Mouse (Mus musculus): Measurements from ENCODE around the gene Fhl4.

Gene Fhl4

GRCm38 (mm10) chr10:85102247-85103084 is at the start of gene Fhl4, which contains the start of gene Tmem263:
Gene Fhl4 (minus strand): TSS chr10:85102495.
Gene Tmem263 (plus strand): TSS chr10:85102627.
- peak; percentile 82 for DNase-seq

GRCm38 (mm10) chr10:85149226-85149625 is 46.9 kb upstream of the Fhl4 start:
- no peak for DNase-seq

GRCm38 (mm10) chr10:85146282-85146681 is 44.0 kb upstream of the Fhl4 start:
- no peak for DNase-seq

- DNase-seq, result no peak
Measured at GRCm38 (mm10) chr10:85141465-85141864, 39.2 kb upstream of the Fhl4 start.

- no peak for DNase-seq
Measured at GRCm38 (mm10) chr10:85136573-85136972, 34.3 kb upstream of the Fhl4 start.

- peak; percentile 55 for DNase-seq
Measured at GRCm38 (mm10) chr10:85128453-85128852, 26.2 kb upstream of the Fhl4 start.

- peak; percentile 99 for DNase-seq
Measured at GRCm38 (mm10) chr10:85127395-85128287, 25.3 kb upstream of the Fhl4 start, which contains the start of gene Mterf2. Gene Mterf2 (minus strand): TSS chr10:85128027.

- no peak for DNase-seq
Measured at GRCm38 (mm10) chr10:85125184-85125583, 22.9 kb upstream of the Fhl4 start.

GRCm38 (mm10) chr10:85114409-85114808 is 12.1 kb upstream of the Fhl4 start:
- DNase-seq, result no peak

- DNase-seq, result peak; percentile 25
Measured at GRCm38 (mm10) chr10:85103085-85103885, 990 bp upstream of the Fhl4 start.

GRCm38 (mm10) chr10:85101841-85102240 is 454 bp downstream of the Fhl4 start:
- DNase-seq, result peak; percentile 8

- no peak for DNase-seq
Measured at GRCm38 (mm10) chr10:85071605-85072152, 30.6 kb downstream of the Fhl4 start.

- no peak for DNase-seq
Measured at GRCm38 (mm10) chr10:85054876-85055275, 47.4 kb downstream of the Fhl4 start.

- DNase-seq, result no peak
Measured at GRCm38 (mm10) chr10:85052451-85052850, 49.8 kb downstream of the Fhl4 start.

GRCm38 (mm10) chr10:85050668-85051208 is 51.6 kb downstream of the Fhl4 start:
- DNase-seq, result no peak

- DNase-seq, result no peak
Measured at GRCm38 (mm10) chr10:85048008-85048407, 54.3 kb downstream of the Fhl4 start.

- DNase-seq, result peak; percentile 46
Measured at GRCm38 (mm10) chr10:85046585-85046984, 55.7 kb downstream of the Fhl4 start.
